16 mouse cellular contexts compared by ENCODE assay signal in the genomic region with DNA sequence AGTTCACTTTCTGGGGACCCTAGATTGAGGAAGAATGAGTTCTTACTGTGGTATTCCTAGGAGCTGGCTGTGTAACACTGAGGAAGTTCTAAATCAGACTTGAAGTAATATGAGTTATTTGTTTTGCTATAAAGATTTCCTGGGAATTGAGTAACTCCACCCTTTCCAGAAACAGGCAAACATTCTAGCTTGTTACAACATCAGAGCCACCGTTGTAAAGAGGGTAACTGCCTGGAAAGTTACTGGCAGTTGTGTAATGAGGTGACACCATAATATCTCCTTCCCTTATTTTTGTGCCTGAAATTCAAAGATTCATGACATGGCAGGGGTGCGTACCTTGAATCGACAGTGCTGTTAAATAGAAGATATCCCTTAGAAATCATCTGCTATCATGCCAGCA. TPM values are rescaled to one million over a fixed set of nuclear protein-coding genes. Genes with fewer than 3 reads are reported as not detected.
DNase-seq lines count a peak whose midpoint lies in the region; ATAC-seq and TF ChIP-seq lines count a peak whose summit lies in the region.
"Had no signal": no experiment of that assay in that cellular context is flagged by ENCODE, and none has a peak within 500 bp of the region (broad histone marks: within the 10 kb centered on the region; RNA-seq: fewer than 3 reads in every experiment).

No protein-coding gene starts in this region.

- H3K9ac ChIP-seq in lung, postnatal 0 days (replicated peaks; ENCODE audit: low read depth): no peak overlapping the region
- H3K9ac ChIP-seq: embryonic facial prominence, embryonic 12.5 days; hindbrain, embryonic 15.5 days; limb, embryonic 12.5 days; lung, embryonic 14.5 days; midbrain, embryonic 13.5 days had no signal

- WGBS in heart, embryonic 10.5 days: 87% methylated on average over 3 of the region's 3 CpGs
- 52% methylated on average over 3 of the region's 3 CpGs for WGBS in lung, postnatal 0 days
- whole genome bisulfite sequencing in lung, adult 2 months: 42% methylated on average over 3 of the region's 3 CpGs
- 86% methylated on average over 3 of the region's 3 CpGs for WGBS in embryonic facial prominence, embryonic 10.5 days

- no peak for TF ChIP-seq CTCF in lung, postnatal 0 days (IDR thresholded peaks at IDR 0.05)
- no peak for TF ChIP-seq CTCF in lung, adult 2 months (IDR thresholded peaks at IDR 0.05; ENCODE audit: insufficient read depth, low read length)

- H3K36me3 ChIP-seq in heart, embryonic 10.5 days: no peaks in the 10 kb centered on the region
- no peaks in the 10 kb centered on the region for H3K36me3 ChIP-seq in lung, postnatal 0 days (ENCODE audit: insufficient read depth, low read length)
- no peaks in the 10 kb centered on the region for H3K36me3 ChIP-seq in embryonic facial prominence, embryonic 10.5 days (replicated peaks)
- H3K36me3 ChIP-seq: embryonic facial prominence, embryonic 12.5 days; forebrain, embryonic 10.5 days; hindbrain, embryonic 15.5 days; limb, embryonic 12.5 days; midbrain, embryonic 13.5 days had no signal

- no peak overlapping the region for H3K4me3 ChIP-seq in heart, embryonic 10.5 days
- no peak overlapping the region for H3K4me3 ChIP-seq in lung, postnatal 0 days (ENCODE audit: low read depth, low read length)
- H3K4me3 ChIP-seq in lung, adult 2 months (replicated peaks; ENCODE audit: extremely low read depth, low read depth, low read length): no peak overlapping the region
- H3K4me3 ChIP-seq in embryonic facial prominence, embryonic 10.5 days: no peak overlapping the region
- H3K4me3 ChIP-seq: embryonic facial prominence, embryonic 12.5 days; forebrain, embryonic 10.5 days; hindbrain, embryonic 15.5 days; limb, embryonic 12.5 days; midbrain, embryonic 13.5 days had no signal

- TF ChIP-seq POLR2A in lung, adult 2 months (IDR thresholded peaks at IDR 0.05; ENCODE audit: borderline replicate concordance, extremely low read depth, low read depth, low read length): no peak

- H3K4me1 ChIP-seq in heart, embryonic 10.5 days: no peaks in the 10 kb centered on the region
- no peaks in the 10 kb centered on the region for H3K4me1 ChIP-seq in lung, postnatal 0 days (ENCODE audit: insufficient read depth, low read depth, low read length)
- H3K4me1 ChIP-seq in lung, adult 2 months (ENCODE audit: control insufficient read depth, insufficient read depth, low read length): no peaks in the 10 kb centered on the region; the same call in 1 of the 2 replicates
- no peaks in the 10 kb centered on the region for H3K4me1 ChIP-seq in embryonic facial prominence, embryonic 10.5 days
- H3K4me1 ChIP-seq: embryonic facial prominence, embryonic 12.5 days; hindbrain, embryonic 15.5 days; limb, embryonic 12.5 days; midbrain, embryonic 13.5 days had no signal

- H3K27me3 ChIP-seq in heart, embryonic 10.5 days (ENCODE audit: insufficient read depth, poor library complexity, severe bottlenecking): no peaks in the 10 kb centered on the region
- no peaks in the 10 kb centered on the region for H3K27me3 ChIP-seq in lung, postnatal 0 days (replicated peaks; ENCODE audit: insufficient read depth, low read length)
- H3K27me3 ChIP-seq in embryonic facial prominence, embryonic 10.5 days (replicated peaks; ENCODE audit: low read depth, poor library complexity, severe bottlenecking): no peaks in the 10 kb centered on the region
- H3K27me3 ChIP-seq: embryonic facial prominence, embryonic 12.5 days; hindbrain, embryonic 15.5 days; limb, embryonic 12.5 days; midbrain, embryonic 13.5 days had no signal

- DNase-seq in heart, adult 9 months (ENCODE audit: low spot score in 2 of 2): peak; percentile 10
- no peak for DNase-seq in heart, embryonic 10.5 days (ENCODE audit: low spot score)
- DNase-seq in lung, postnatal 0 days (ENCODE audit: low spot score): peak; percentile 80
- no peak for DNase-seq in lung, adult 2 months
- peak; percentile 75 for DNase-seq in lung, postnatal 25 days (ENCODE audit: low spot score)
- DNase-seq in cerebellum, adult 9-11 months: no peak
- no peak for DNase-seq in embryonic facial prominence, embryonic 10.5 days (ENCODE audit: low spot score)
- DNase-seq: cerebellum, postnatal 25 days; kidney, postnatal 4 days; layer of hippocampus, postnatal 36 days; lung, embryonic 14.5 days had no signal

- H3K9me3 ChIP-seq in heart, embryonic 10.5 days: no peaks in the 10 kb centered on the region
- no peaks in the 10 kb centered on the region for H3K9me3 ChIP-seq in lung, postnatal 0 days (ENCODE audit: low read length)
- H3K9me3 ChIP-seq in embryonic facial prominence, embryonic 10.5 days: no peaks in the 10 kb centered on the region
- H3K9me3 ChIP-seq: embryonic facial prominence, embryonic 12.5 days; forebrain, embryonic 10.5 days; hindbrain, embryonic 15.5 days; limb, embryonic 12.5 days; midbrain, embryonic 13.5 days had no signal

- H3K27ac ChIP-seq in heart, embryonic 10.5 days: no peak overlapping the region
- no peak overlapping the region for H3K27ac ChIP-seq in lung, postnatal 0 days (ENCODE audit: low read length)
- H3K27ac ChIP-seq in embryonic facial prominence, embryonic 10.5 days (replicated peaks): no peak overlapping the region
- H3K27ac ChIP-seq: embryonic facial prominence, embryonic 12.5 days; forebrain, embryonic 10.5 days; hindbrain, embryonic 15.5 days; limb, embryonic 12.5 days; midbrain, embryonic 13.5 days had no signal

- ATAC-seq in lung, postnatal 0 days: peak; percentile 75
- ATAC-seq: midbrain, embryonic 13.5 days had no signal

- TF ChIP-seq EP300 in lung, postnatal 0 days (IDR thresholded peaks at IDR 0.05): peak; percentile 79

- H3K4me2 ChIP-seq in lung, postnatal 0 days (replicated peaks; ENCODE audit: low read depth, low read length): no peak overlapping the region
- H3K4me2 ChIP-seq: embryonic facial prominence, embryonic 12.5 days; hindbrain, embryonic 15.5 days; limb, embryonic 12.5 days; lung, embryonic 14.5 days; midbrain, embryonic 13.5 days had no signal

RNA-seq across cellular contexts. Expression of a gene that starts 24.6 kb away (rescaled TPM):
- polyA plus RNA-seq in heart, embryonic 10.5 days (2016; fragmentation: Nextera tagmentation; extraction: Ambion mirVana): 0.63 and 1.2 TPM in 2 replicates
- 3.4 and 4.0 TPM in 2 replicates for polyA plus RNA-seq in lung, postnatal 0 days (2015; fragmentation: Nextera tagmentation; extraction: Ambion mirVana)
- polyA plus RNA-seq in lung, adult 2 months (2012; rRNA removed): 3.2 and 3.7 TPM in 2 replicates
- polyA plus RNA-seq in embryonic facial prominence, embryonic 10.5 days (2016; fragmentation: Nextera tagmentation; extraction: Ambion mirVana): 0.93 and 1.3 TPM in 2 replicates

Comparison
In these comparisons a context has a peak if more than half of its experiments do, and no peak if none do; other contexts are left out.
1. DNase-seq: peak in heart, adult 9 months (2 of 2), lung, postnatal 0 days (single experiment) and lung, postnatal 25 days (single experiment); none in heart, embryonic 10.5 days (single experiment), lung, adult 2 months (single experiment), cerebellum, adult 9-11 months (single experiment) and embryonic facial prominence, embryonic 10.5 days (single experiment).